Mouse (Mus musculus) G1E (cell line): ENCODE data around the gene Fam3c. TPM values are rescaled to one million over a fixed set of nuclear protein-coding genes. Genes with fewer than 3 reads are reported as not detected.

Source experiments
- ATAC-seq: 2 replicates; pipeline ENCODE4 v1.8.0; 2016; ENCODE audit warnings: mild to moderate bottlenecking; ENCODE audit not compliant: insufficient number of reproducible peaks, poor library complexity, low FRiP score, severe bottlenecking; ENCODE audit errors: extremely low read depth
- DNase-seq: peaks from one replicate; pipeline ENCODE4 v3.0.0; 2012; ENCODE audit warnings: low spot score
- H3K27me3 ChIP-seq: 2 replicates; pipeline ENCODE4 v1.6.1; 2012; ENCODE audit warnings: mild to moderate bottlenecking, low read length, inconsistent platforms; ENCODE audit not compliant: insufficient read depth
- H3K36me3 ChIP-seq: replicated peaks from 2 replicates; pipeline ENCODE3; 2012; ENCODE audit warnings: mild to moderate bottlenecking, inconsistent platforms
- H3K4me1 ChIP-seq: 2 replicates; pipeline ENCODE4 v1.6.1; 2012; ENCODE audit warnings: low read depth, low read length, inconsistent platforms, mixed read lengths; ENCODE audit not compliant: insufficient read depth
- H3K4me3 ChIP-seq: 2 replicates; pipeline ENCODE4 v1.5.1; 2012; ENCODE audit warnings: low read depth, mild to moderate bottlenecking, inconsistent platforms, low read length, moderate library complexity, mixed read lengths
- H3K9me3 ChIP-seq: replicated peaks from 2 replicates; pipeline ENCODE4 v1.6.1; 2012; ENCODE audit warnings: inconsistent platforms
- CTCF ChIP-seq: IDR thresholded peaks from 2 replicates; pipeline ENCODE4 v1.5.1; 2012; ENCODE audit warnings: low read depth, low read length, inconsistent platforms, mixed read lengths
- GATA1 ChIP-seq: IDR thresholded peaks from 2 replicates; pipeline ENCODE4 v1.6.1; 2012; ENCODE audit warnings: borderline replicate concordance, low read length, inconsistent platforms, mixed read lengths
- GATA2 ChIP-seq: IDR thresholded peaks from 2 replicates; pipeline ENCODE4 v1.6.1; 2012; ENCODE audit warnings: low read depth, low read length, inconsistent platforms, borderline replicate concordance
- POLR2AphosphoS5 ChIP-seq: IDR thresholded peaks from 2 replicates; pipeline ENCODE4 v1.6.1; 2012; ENCODE audit warnings: low read depth, low read length, inconsistent platforms; ENCODE audit not compliant: insufficient replicate concordance
- TAL1 ChIP-seq: conservative IDR thresholded peaks from 2 replicates; pipeline ENCODE4 v1.6.1; 2012; ENCODE audit warnings: low read depth, low read length, inconsistent platforms, mixed read lengths
- polyA plus RNA-seq: library from polyadenylated mRNA; stranded (reverse); fragments of >175 nt; gene quantifications from 2 replicates; pipeline ENCODE4 v1.2.3, GENCODE M21; 2012
- total RNA-seq, 2 experiments: library from RNA; stranded (forward) in 1 of 2; stranded (reverse) in 1 of 2; fragments of 200-1000 nt in 1 of 2; fragments of >200 nt in 1 of 2; fragmentation: Nextera tagmentation in 1 of 2; gene quantifications; 2 replicates each; pipeline ENCODE4 v1.2.3; 2014 to 2017

The Fam3c gene
- total and polyA plus RNA-seq, 3 experiments: 3.3 to 20.6 (median 8.5) TPM

- ATAC-seq: no peak
These were observed 39.2 kb upstream of the Fam3c start for GRCm38 (mm10) chr6:22395207-22395606.

GRCm38 (mm10) chr6:22390654-22391365 lies 34.8 kb upstream of the Fam3c start:
- Histone ChIP-seq H3K36me3 (no peaks in the 10 kb centered on the region), H3K4me1 (peaks cover 4% of the 10 kb centered on the region), H3K27me3 (peaks cover 18% of the 10 kb centered on the region), H3K9me3 (no peaks in the 10 kb centered on the region), H3K4me3 (no peak overlapping the region)
- TF ChIP-seq POLR2AphosphoS5 (no peak), GATA1 (no peak), GATA2 (no peak), CTCF (no peak), TAL1 (no peak)
- no peak for DNase-seq
- ATAC-seq: no peak

More at GRCm38 (mm10) chr6:22395207-22395606, 39.2 kb upstream of the Fam3c start:
- H3K4me3 ChIP-seq: no peak overlapping the region
- H3K27me3 ChIP-seq: peaks cover 7% of the 10 kb centered on the region; the same call in 1 of the 2 replicates
- DNase-seq: no peak
- peaks cover 14% of the 10 kb centered on the region for H3K4me1 ChIP-seq
- H3K36me3 ChIP-seq: no peaks in the 10 kb centered on the region
- H3K9me3 ChIP-seq: no peaks in the 10 kb centered on the region
- no peak for TF ChIP-seq POLR2AphosphoS5
- TF ChIP-seq CTCF: no peak
- no peak for TF ChIP-seq TAL1
- TF ChIP-seq GATA2: no peak
- no peak for TF ChIP-seq GATA1

GRCm38 (mm10) chr6:22385254-22385870 lies 29.3 kb upstream of the Fam3c start:
- ATAC-seq (no peak), DNase-seq (no peak)
- no peak for TF ChIP-seq CTCF
- no peak for TF ChIP-seq TAL1
- Histone ChIP-seq H3K4me3 (no peak overlapping the region), H3K9me3 (no peaks in the 10 kb centered on the region), H3K4me1 (no peaks in the 10 kb centered on the region), H3K27me3 (peaks cover 20% of the 10 kb centered on the region), H3K36me3 (no peaks in the 10 kb centered on the region)

- TF ChIP-seq GATA2 (no peak), GATA1 (no peak), CTCF (no peak), POLR2AphosphoS5 (no peak), TAL1 (no peak)
- Histone ChIP-seq H3K4me1 (peaks cover 11% of the 10 kb centered on the region; the same call in 1 of the 2 replicates), H3K27me3 (peaks cover 20% of the 10 kb centered on the region), H3K9me3 (no peaks in the 10 kb centered on the region), H3K4me3 (no peak overlapping the region), H3K36me3 (no peaks in the 10 kb centered on the region)
- ATAC-seq: no peak
- DNase-seq: no peak
These were observed 24.2 kb upstream of the Fam3c start for GRCm38 (mm10) chr6:22380269-22380668.

- H3K9me3 ChIP-seq: no peaks in the 10 kb centered on the region
- DNase-seq (no peak), ATAC-seq (no peak)
- H3K36me3 ChIP-seq: no peaks in the 10 kb centered on the region
- peaks cover 18% of the 10 kb centered on the region for H3K27me3 ChIP-seq
- H3K4me3 ChIP-seq: no peak overlapping the region
- TF ChIP-seq CTCF (no peak), GATA1 (no peak), GATA2 (no peak), TAL1 (no peak), POLR2AphosphoS5 (no peak)
- H3K4me1 ChIP-seq: peaks cover 11% of the 10 kb centered on the region; the same call in 1 of the 2 replicates
These were observed 23.8 kb upstream of the Fam3c start for GRCm38 (mm10) chr6:22379831-22380230.

GRCm38 (mm10) chr6:22378462-22378861 lies 22.4 kb upstream of the Fam3c start:
- Histone ChIP-seq H3K4me3 (no peak overlapping the region), H3K4me1 (peaks cover 11% of the 10 kb centered on the region; the same call in 1 of the 2 replicates), H3K27me3 (peaks cover 17% of the 10 kb centered on the region), H3K36me3 (no peaks in the 10 kb centered on the region), H3K9me3 (no peaks in the 10 kb centered on the region)
- TF ChIP-seq GATA1: no peak
- TF ChIP-seq GATA2: no peak
- TF ChIP-seq POLR2AphosphoS5: no peak
- no peak for TF ChIP-seq CTCF
- TF ChIP-seq TAL1: no peak
- no peak for ATAC-seq
- DNase-seq: no peak
